Mouse (Mus musculus) left cerebral cortex, adult 2 months (tissue): ENCODE measurements around the gene Mrgbp. TPM values are rescaled to one million over a fixed set of nuclear protein-coding genes. Genes with fewer than 3 reads are reported as not detected.

Source experiments
- DNase-seq, 2 experiments: peaks; one replicate each; pipeline ENCODE4 v3.0.0; 2021 to 2022; ENCODE audit warnings: low spot score in 2 of 2, mixed read lengths in 1 of 2; ENCODE audit errors: extremely low spot score in 1 of 2
- H3K27ac ChIP-seq: fragments of 200-600 bp; 2 replicates; pipeline ENCODE4 v1.8.1; 2022
- H3K4me3 ChIP-seq: fragments of 200-600 bp; 2 replicates; pipeline ENCODE4 v1.8.1; 2022
- CTCF ChIP-seq: fragments of 200-600 bp; IDR thresholded peaks from 2 replicates; pipeline ENCODE4 v1.8.1; 2022; ENCODE audit warnings: antibody characterized with exemption, mild to moderate bottlenecking, moderate library complexity
- intact Hi-C: fragments of 180-260 bp; cut with DNase I; formaldehyde crosslinking; loops from one replicate; pipeline ENCODE4 v1.15.1; 2025
- total RNA-seq, 2 experiments: library from RNA; stranded (reverse); gene quantifications; 2 replicates each; pipeline ENCODE4 v1.2.3; 2021

Mrgbp gene
- total RNA-seq, 2 experiments from 2014 or later, result 18.4 to 22.0 TPM

DNA sequence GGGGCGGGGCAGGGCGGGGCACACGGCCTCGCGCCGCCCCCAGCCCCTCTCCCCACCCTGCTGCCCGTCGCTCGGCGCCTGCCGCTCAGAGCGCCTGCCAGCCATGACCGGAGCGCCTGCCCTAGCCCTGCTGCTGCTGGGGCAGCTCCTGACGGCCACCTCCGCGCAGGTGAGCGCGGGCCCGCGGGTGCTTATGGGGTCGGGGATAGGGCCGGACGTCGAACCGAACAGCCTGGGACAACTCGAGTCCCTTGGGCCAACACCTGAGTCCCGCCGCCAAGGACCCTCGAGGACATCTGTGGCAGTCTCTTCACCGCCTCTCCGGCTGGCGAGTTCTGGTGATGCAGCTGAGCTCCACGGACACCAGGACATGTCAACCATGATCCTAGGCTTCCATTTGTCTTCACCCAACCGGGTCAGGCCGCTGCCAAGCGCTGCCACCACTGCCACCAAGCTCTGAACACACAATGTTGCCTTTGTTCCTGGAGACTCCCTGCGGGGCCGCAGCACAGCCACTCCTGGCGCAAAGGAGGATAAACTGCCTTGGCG, 17.1 kb downstream of the Mrgbp start:
- DNase-seq, result no peak
- H3K27ac ChIP-seq, result no peak overlapping the region
- intact Hi-C loops, result no loop called here
- no peak for TF ChIP-seq CTCF
- peak overlapping the region; percentile 24 for H3K4me3 ChIP-seq

- intact Hi-C loops, result no loop called here
- TF ChIP-seq CTCF, result no peak
- no peak overlapping the region for H3K27ac ChIP-seq
- no peak overlapping the region for H3K4me3 ChIP-seq
- no peak for DNase-seq
Measured at GRCm38 (mm10) chr2:180600569-180601021, 19.5 kb downstream of the Mrgbp start.

GRCm38 (mm10) chr2:180604781-180605180, 23.7 kb downstream of the Mrgbp start:
- intact Hi-C loops, result loop anchor here (5.0 kb wide), 1 partner anchor 947 kb away; no protein-coding TSS in a partner anchor
- no peak overlapping the region for H3K4me3 ChIP-seq
- no peak overlapping the region for H3K27ac ChIP-seq
- DNase-seq, result no peak
- TF ChIP-seq CTCF, result no peak

DNA sequence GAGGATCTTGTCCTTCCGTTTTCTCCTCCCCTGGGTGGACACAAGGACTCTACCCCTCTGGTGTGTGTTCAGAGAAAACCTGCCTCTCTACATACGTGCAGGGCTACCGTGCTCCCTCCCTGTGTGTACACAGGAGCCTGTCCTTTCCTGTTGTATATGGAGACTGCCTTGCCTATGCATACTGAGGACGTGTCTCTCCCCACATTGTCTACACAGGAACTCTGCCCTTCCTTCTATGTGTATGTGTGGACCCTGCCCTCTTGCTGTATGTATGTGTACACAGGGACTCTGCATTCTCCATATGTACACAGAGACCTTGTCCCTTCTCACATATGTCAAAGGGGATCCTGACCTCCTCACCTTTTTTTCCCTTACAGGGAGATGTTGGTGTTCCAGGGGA, 29.2 kb downstream of the Mrgbp start:
- intact Hi-C loops, result no loop called here

DNA sequence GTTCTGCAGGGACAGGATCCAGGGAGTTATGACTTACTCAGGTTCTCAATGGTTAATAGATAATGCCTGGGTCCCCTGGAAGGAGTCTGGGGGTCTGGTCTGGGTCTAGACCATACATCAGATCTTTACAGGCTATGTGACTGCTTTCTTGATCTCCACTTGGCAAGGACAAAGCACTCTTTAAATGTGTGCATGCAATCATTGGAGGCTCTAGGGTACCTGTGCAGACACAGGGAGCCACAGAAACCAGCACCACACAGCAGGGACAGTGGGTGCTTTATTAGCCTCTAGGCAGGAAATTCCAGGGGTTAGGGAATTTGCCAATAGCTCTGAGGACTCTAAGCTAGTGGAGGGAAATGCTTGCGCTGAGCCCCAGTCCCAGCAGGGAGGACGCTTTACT, 30.8 kb downstream of the Mrgbp start:
- Histone ChIP-seq H3K27ac (no peak overlapping the region), H3K4me3 (no peak overlapping the region)
- no peak for DNase-seq
- intact Hi-C loops, result no loop called here
- no peak for TF ChIP-seq CTCF

More for the DNA sequence above, 29.2 kb downstream of the Mrgbp start:
- no peak overlapping the region for H3K4me3 ChIP-seq
- DNase-seq, result no peak
- TF ChIP-seq CTCF, result no peak
- no peak overlapping the region for H3K27ac ChIP-seq

Other genes starting within 250 kb of the Mrgbp start
- gene Gata5, start 246.6 kb upstream of the Mrgbp start, total RNA-seq, result not detected
- 1 to 10 TPM; 2.6 to 3.1 TPM for gene Slco4a1, start 125.1 kb upstream of the Mrgbp start, total RNA-seq
- 1 to 10 TPM; 6.0 to 7.9 TPM for gene Ntsr1, start 81.3 kb upstream of the Mrgbp start, total RNA-seq
- gene Ogfr, start 7.9 kb downstream of the Mrgbp start, total RNA-seq, result 10 to 100 TPM; 30.7 to 35.5 TPM
- 1 to 10 TPM; 5.1 to 7.2 TPM for gene Col9a3, start 16.5 kb downstream of the Mrgbp start, total RNA-seq
- 1 to 10 TPM in 1 of 2 experiments, under 1 TPM in 1; 0.86 to 1.3 TPM for gene Tcfl5, start 61.4 kb downstream of the Mrgbp start, total RNA-seq
- 10 to 100 TPM; 59.5 to 60.2 TPM for gene Dido1, start 128.7 kb downstream of the Mrgbp start, total RNA-seq
- gene Gid8, start 128.8 kb downstream of the Mrgbp start, total RNA-seq, result 10 to 100 TPM; 62.9 to 65.5 TPM
- gene Slc17a9, start 144.0 kb downstream of the Mrgbp start, total RNA-seq, result under 1 TPM in 1 of 2 experiments, not detected in 1; 0.57 TPM
- not detected for gene Bhlhe23, start 195.6 kb downstream of the Mrgbp start, total RNA-seq